Mouse (Mus musculus): ENCODE data around the gene Stoml1.

The Stoml1 gene

DNA sequence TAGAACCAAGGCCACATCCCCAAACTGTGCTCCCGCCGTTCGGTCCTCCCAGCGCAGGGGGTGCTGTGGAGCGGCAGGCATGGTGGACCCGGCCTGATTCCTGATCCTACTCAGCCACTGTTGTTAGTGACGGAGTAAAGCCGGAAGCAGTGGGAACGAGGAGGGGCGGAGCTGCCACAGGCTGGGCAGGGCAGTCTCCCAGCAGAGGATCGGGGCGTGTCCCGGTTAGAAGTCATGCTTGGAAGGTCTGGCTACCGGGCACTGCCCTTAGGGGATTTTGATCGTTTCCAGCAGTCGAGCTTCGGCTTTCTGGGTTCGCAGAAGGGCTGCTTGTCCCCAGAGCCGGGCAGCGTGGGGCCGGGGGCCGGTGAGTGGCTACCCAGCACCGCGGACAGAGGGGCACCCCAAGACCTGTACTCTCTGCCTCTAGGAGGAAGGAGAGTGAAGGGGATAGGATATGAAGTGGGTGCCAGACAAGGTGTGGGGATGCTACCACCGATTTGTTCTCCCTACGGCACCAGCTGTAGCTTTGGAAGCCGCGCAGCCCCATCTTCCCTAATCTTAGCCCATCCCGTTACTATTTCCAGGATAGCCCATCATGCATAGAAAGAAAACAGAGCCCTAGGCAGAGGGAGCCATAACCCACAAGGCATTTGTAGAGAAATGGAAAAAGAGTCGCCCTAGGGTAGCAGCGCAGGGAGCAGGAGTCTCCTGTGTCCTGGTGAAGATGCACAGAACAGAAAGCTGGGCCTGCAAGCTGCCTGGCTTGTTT, at the start of gene Stoml1:
Gene Stoml1 (plus strand): TSS at position 132 of the 772 bp plus-strand sequence.
- peak; percentile 95 for DNase-seq

GRCm38 (mm10) chr9:58203516-58204447, 49.2 kb upstream of the Stoml1 start, which contains the start of the genes Islr and Islr2:
Islr (minus strand) TSS chr9:58204306.
Islr2 (minus strand) TSS chr9:58204319.
- peak; percentile 59 for DNase-seq

DNA sequence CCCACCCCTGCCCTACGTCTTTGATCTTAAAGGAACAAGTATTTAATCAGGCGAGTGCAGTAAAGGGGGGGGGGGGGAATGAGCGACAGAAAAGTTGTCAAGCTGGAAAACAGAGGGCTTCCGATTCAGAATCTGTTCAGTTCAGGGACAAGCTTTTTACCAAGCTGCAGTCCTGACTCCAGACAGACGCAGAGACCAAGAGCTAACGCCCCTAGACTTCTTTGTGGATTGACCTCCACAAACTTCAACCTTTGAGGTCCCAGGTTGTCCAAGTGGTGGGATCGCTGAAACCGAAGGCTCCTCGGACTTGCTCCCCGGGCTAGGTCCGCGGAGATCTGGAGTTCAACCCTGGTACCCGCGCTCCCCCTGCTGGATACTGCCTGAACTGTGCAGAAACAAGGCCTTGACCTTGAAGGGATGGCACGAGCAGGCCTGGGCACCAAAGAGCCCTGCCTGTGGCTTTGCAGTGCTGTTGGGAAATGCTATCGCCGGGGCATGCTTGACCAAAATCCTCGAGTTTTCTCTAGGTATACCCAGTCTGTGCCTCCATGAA, 48.4 kb upstream of the Stoml1 start:
- peak; percentile 91 for DNase-seq

DNA sequence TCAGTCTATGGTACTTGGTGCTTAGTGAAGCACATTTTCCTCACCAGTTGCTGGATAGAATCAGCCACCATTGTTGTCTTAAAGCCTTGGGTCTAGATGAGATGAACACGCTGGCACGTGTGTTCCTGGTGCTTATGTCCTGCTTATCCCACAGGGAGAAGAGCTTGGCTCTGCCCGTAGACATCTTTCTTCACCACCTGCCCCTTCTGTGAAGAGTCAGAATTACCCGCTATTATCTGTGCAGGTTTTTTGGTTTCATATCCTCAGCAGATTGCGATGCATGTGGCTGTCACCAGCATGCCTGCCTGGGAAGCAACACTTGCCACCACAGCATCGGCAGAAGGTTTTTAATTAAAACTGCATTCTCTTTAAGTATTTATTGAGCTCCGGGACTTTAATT, 47.0 kb upstream of the Stoml1 start:
- DNase-seq: no peak

- no peak for DNase-seq
Measured at GRCm38 (mm10) chr9:58209462-58210303, 43.3 kb upstream of the Stoml1 start.

DNA sequence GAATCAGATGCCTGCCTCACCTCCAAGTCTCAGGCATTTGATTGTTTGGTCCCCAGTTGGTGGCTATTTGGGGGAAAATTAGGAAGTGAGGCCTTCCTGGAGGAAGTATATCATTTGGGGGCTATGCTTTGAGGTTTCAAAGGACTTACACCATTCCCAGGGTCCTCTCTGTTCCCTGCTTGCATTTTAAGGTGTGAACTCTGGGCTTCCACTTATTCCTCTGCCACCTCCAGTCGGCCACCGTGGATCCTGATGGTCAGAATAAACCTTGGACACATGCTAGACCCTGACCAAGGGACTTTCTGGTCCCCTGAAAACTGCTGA, 42.7 kb upstream of the Stoml1 start:
- no peak for DNase-seq

- no peak for DNase-seq
Measured at GRCm38 (mm10) chr9:58213377-58213776, 39.6 kb upstream of the Stoml1 start.

- DNase-seq: peak; percentile 9
Measured at GRCm38 (mm10) chr9:58213865-58214264, 39.1 kb upstream of the Stoml1 start.

DNA sequence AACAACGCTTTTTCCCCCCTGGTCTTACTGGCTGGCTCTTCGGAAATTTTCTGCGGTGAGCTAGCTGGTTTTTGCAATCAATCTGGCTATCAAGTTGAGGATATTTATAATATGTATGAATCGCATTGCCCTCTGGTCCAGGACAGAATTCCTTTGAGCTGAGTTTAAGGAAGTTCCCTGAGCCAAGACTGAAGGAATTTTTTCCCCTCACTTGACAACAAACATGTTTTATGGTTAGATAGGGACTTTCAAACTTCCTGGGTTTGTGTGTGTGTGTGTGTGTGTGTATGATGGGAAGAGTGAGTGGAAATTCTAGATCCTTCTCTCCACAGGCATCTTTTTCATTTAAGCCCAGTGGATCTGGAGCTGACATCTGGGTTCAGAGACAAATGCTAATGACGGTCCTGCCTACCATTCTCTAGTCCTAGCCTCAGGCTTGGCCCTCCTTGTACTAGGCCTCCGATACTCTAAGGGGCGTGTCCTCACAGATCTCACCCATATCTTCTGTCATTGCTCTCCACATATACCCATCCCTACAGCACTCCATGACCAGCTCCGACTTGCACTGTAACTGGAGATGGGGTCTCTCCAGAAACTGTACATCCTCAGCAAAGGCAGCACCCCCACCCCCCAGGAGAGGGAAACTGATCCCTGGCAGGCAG, 38.3 kb upstream of the Stoml1 start:
- no peak for DNase-seq

DNA sequence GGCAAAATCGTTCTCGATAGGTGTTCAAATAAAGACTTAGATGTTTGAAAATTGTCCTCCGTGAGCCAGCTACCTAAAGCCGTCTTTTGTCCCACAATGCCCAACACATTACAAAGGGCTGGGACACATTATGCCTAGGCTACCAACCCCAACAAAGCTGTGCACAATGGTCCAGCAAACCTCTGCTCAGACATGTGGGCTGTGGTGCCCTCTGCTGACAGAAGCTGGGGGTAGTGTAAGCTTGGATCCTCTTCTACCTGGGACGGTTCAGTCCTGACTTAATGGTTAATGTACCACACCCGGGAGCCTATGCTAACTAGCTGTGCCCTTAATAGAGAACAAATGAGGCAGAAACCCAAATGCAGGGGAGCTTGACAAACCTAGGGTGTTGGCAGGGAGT, 36.6 kb upstream of the Stoml1 start:
- DNase-seq: peak; percentile 46

- no peak for DNase-seq
Measured at GRCm38 (mm10) chr9:58218539-58218938, 34.4 kb upstream of the Stoml1 start.

GRCm38 (mm10) chr9:58220218-58220903, 32.6 kb upstream of the Stoml1 start:
- peak; percentile 44 for DNase-seq

- DNase-seq: no peak
Measured at GRCm38 (mm10) chr9:58224356-58224755, 28.6 kb upstream of the Stoml1 start.

DNA sequence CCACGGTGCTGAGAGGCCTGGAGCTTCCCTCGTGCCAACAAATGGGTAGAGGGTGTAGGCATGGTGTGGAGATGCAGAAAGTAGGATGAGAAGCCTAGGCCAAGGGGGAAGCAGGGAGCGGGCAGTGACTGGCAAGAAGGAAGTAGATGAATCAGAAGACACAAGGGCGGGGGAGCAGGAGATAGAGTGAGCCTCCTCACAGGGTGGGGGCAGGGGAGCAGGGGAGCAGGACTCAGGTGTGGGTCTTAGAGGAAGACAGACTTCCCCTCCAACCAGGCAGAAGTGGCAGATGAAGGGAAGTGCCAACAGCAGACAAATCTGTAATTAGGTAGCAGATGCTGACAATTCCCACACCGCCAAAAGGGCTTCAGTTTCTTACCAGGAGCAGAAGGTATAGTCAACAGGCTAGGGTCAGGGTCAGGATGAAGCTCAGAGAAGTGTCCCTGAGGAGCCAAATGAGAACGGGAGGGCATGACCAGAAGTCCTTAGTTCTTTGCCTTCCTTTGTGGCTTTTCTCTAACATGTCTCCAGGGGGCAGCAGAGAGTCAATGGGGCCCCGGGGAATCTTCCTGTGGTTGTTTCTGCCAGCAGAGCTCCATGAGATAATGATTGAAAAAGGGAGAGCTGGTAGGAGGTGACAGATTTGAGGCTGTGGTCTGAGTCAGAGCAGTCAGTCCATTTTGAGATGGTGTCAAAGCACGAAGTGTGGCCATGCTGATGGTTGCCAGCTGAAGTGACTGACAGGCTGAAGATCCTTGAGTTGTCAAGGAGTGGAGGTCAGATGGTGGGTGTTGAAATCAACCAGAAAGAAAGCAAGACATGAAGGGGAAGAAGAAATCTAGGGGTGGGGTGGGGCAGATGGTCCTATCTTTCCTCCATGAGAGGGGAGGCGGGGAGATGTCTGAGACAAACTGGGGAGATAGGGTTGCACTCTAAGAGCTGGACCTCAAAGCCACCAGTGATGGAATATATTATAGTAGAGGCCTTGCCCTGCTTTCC, 26.8 kb upstream of the Stoml1 start:
- DNase-seq: peak; percentile 68

DNA sequence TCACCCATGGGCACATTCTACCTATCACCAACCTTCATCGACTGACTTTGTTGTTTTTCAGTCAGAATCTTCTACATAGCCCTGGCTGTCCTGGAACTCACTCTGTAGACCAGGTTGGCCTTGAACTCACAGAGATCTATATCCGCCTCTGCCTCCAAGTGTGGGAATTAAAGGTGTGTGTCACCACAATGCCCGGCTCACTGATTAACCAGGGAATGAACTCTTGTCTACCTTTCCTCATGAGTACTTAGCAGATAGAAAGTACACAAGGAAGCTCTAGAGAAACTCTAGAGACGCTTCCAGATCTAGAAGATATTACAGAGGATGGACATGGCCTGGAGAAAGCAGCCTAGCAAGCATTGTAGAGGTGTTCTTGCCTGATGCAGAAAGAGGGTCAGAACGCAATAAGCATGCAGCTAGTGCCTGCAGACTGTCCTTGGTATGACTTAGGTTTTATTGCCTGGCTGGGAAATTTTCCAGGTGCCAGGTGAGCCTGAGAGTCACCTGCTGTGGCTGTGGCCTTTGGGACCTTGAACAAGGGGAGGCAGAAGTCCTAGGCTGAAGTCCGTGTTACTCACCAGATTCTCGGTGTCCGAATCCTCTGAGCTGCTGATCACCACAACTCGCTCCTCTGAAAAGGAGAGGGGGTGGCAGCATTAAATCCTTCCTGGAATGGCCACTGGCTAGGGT, 24.0 kb upstream of the Stoml1 start:
- DNase-seq: no peak

GRCm38 (mm10) chr9:58231746-58232145, 21.2 kb upstream of the Stoml1 start:
- no peak for DNase-seq

DNA sequence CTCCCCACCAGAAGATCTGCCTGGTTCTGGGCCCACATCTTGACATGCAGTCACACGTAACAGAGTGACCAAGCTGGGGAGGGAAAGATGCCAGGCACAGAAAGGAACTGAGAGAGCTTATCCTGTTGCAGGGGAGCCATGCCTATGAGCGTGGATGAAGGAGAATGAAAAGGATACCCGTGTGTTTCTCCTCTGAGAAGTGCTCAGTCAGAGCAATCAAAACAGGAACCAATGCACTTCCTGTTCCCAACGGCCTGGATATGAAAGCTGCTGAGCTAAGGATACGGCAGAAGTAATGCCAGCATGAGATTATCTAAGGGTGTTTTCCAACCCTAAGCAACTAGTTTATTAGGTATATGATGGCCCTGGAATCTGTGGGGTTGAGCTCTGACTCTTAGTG, 20.6 kb upstream of the Stoml1 start:
- DNase-seq: no peak

GRCm38 (mm10) chr9:58234502-58235015, 18.4 kb upstream of the Stoml1 start:
- no peak for DNase-seq

GRCm38 (mm10) chr9:58241780-58242485, 11.0 kb upstream of the Stoml1 start:
- DNase-seq: no peak
